Mouse (Mus musculus) mouse trophoblast stem cell (cell line): ENCODE measurements around the gene Sept7.

Source experiments
- in situ Hi-C, 2 experiments: fragments of 300-500 bp; cut with MseI, MboI; formaldehyde crosslinking; loops; 2 replicates in 1 of 2; 3 replicates in 1 of 2; pipeline ENCODE4 v1.15.1; 2025

Sept7 gene

GRCm38 (mm10) chr9:25252759-25253477 lies 679 bp downstream of the Sept7 start:
- in situ Hi-C loops = loop anchor here in 1 of 2 experiments (25.0 kb wide), 1 partner anchor 91 kb away; the partner anchor contains the start of gene Herpud2

GRCm38 (mm10) chr9:25253478-25253824 lies 1.2 kb downstream of the Sept7 start:
- in situ Hi-C loops = loop anchor here in 1 of 2 experiments (25.0 kb wide), 1 partner anchor 91 kb away; the partner anchor contains the start of gene Herpud2

DNA sequence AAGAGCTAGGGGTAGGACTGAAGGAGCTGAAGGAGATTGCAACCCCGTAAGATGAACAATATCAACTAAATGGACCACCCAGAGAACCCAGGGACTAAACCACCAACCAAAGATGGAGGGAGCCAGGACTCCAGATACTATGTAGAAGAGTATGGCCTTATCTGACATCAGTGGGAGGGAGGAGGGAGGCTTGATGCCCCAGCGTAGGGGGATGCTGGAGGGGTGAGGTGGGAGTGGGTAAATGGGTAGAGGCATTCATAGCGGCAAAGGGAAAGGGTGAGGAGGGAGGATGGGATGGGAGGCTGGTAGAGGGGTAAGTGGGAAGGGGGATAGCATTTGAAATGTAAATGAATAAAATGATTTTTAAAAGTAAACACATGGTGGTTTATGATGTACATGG lies 8.2 kb downstream of the Sept7 start:
- in situ Hi-C loops = loop anchor here in 1 of 2 experiments (25.0 kb wide), 1 partner anchor 98 kb away; the partner anchor contains the start of gene Herpud2

- in situ Hi-C loops = loop anchor here in 1 of 2 experiments (25.0 kb wide), 1 partner anchor 99 kb away; the partner anchor contains the start of gene Herpud2
Measured at GRCm38 (mm10) chr9:25260979-25261378, 8.7 kb downstream of the Sept7 start.

GRCm38 (mm10) chr9:25262087-25262486 lies 9.8 kb downstream of the Sept7 start:
- in situ Hi-C loops = loop anchor here in 1 of 2 experiments (25.0 kb wide), 1 partner anchor 100 kb away; the partner anchor contains the start of gene Herpud2

DNA sequence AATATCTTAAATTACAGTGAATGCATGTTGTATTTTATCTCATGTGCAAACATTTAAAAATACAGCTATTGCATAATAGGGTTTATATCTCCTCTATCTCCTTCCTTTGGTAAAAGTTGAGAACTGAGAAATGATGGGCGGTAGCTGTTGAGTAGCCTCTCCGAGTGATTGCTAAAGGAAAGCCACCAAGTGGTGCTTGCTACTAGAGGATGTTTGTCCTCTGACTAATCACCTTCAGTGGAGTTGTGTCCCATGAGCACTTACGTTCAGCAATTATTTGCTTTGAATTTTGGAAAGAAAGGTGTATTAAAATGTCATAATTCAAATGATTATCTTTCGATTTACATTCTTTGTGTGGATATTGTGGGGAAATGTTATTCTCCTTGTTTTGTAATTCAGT lies 13.6 kb downstream of the Sept7 start:
- in situ Hi-C loops = loop anchor here in 1 of 2 experiments (25.0 kb wide), 1 partner anchor 103 kb away; the partner anchor contains the start of gene Herpud2

- in situ Hi-C loops = loop anchor here in 1 of 2 experiments (25.0 kb wide), 1 partner anchor 105 kb away; the partner anchor contains the start of gene Herpud2
Measured at GRCm38 (mm10) chr9:25267133-25267532, 14.9 kb downstream of the Sept7 start.

DNA sequence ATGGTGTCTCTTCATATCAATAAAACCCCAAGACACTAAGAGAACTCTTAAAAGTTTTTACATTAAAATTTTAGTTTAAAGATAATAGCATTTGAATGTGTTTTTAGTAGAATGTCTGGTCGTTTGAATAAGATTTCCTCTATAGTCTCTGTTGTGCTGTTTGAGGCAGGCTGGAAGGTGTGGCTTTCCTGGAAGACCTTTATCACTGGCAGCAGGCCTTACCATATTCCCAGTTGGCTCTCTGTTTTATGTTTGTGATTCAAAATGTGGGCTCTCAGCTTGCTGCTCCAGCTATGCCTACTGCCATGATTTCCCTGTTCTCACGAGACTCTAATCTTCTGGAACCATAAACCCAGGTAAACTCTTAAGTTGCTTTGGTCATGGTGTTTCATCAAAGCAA lies 15.3 kb downstream of the Sept7 start:
- in situ Hi-C loops = loop anchor here in 1 of 2 experiments (25.0 kb wide), 1 partner anchor 105 kb away; the partner anchor contains the start of gene Herpud2

DNA sequence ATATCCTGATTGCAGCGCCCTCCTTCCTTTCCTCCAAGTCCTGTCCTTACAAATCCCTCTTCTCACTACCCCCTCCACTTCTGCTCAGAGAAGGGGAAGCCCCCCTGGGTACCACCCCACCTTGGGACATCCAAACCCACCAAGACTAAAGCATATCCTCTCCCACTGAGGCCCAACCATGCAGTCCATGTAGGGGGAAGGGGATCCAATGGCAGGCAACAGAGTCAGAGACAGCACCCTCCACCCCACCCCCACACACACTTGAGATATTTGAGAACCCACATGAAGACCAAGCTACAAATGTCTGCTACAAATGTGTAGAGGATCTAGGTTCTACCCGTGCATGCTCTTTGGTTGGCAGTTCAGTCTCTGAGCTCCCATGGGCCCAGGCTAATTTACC lies 19.7 kb downstream of the Sept7 start:
- in situ Hi-C loops = loop anchor here in 1 of 2 experiments (25.0 kb wide), 1 partner anchor 110 kb away; the partner anchor contains the start of gene Herpud2

DNA sequence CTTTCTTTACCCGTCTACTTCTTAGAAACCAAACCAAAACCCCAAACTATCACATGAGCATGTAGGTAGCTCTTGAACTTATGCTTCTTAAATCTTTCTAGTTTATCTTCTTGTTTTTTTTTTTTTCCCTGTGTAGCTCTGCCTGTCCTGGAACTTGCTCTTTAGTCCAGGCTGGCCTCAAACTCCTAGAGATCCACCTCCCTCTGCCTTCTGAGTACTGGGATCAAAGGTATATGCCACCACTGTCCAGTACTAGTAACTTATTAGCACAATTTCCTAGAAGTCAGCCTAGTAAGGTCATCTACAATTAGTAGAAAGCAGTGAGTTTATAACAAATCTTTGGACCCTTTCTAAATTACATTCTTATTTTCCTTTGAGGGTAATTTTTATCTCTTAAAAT lies 37.6 kb downstream of the Sept7 start:
- in situ Hi-C loops = no loop called here

DNA sequence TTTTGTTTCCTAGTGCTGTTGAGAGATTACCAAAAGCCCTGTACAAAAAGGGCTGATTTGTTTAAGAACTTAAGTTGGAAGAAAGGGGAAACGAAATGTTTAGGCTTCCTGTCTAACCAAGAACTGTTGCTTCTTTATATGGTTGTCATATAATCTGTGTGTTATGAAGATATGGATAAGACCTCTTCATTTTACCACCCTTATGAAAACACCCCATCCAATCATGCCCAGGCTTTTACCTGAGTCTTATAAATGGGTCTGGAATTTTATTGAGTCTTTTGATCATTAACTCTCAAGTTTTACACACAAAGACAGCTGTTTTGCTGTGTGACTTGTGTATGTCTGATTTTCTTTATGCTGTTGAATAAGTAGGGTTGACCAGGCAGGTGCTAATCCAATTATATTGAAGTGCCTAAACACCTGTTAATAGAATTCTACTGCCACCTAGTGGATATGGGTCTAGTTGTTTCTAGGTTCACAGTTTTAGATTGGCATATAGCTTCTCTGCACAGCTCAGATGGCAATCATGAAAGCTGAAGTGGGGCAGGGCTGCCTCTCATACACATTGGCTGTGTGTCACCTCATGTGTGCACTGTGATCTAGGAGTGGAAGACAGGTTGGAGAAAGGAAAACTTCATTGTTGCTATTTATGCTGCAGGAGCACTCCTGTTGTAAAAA lies 57.4 kb downstream of the Sept7 start:
- in situ Hi-C loops = loop anchor here in 1 of 2 experiments (10.0 kb wide), 1 partner anchor 285 kb away; no protein-coding TSS in a partner anchor

- in situ Hi-C loops = loop anchor here in 1 of 2 experiments (10.0 kb wide), 1 partner anchor 280 kb away; no protein-coding TSS in a partner anchor
Measured at GRCm38 (mm10) chr9:25314304-25314703, 62.1 kb downstream of the Sept7 start.

- in situ Hi-C loops = loop anchor here in 1 of 2 experiments (10.0 kb wide), 1 partner anchor 277 kb away; no protein-coding TSS in a partner anchor
Measured at GRCm38 (mm10) chr9:25317827-25318505, 65.7 kb downstream of the Sept7 start.

DNA sequence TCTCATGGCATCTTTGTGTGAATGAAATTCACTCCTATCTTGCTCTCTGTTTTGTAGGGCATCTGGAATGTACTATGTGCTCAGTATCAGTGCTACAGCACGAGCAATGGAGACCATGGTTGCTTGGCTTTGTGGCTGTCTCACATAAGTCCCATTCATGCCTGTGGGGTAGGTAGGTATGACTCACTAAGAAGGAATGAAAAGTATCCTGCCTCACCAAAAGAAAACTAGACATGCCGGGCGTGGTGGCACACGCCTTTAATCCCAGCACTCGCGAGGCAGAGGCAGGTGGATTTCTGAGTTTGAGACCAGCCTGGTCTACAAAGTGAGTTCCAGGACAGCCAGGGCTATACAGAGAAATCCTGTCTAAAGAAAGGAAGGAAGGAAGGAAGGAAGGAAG lies 67.4 kb downstream of the Sept7 start:
- in situ Hi-C loops = loop anchor here (10.0 kb wide), 2 partner anchors 265 to 275 kb away; no protein-coding TSS in a partner anchor

GRCm38 (mm10) chr9:25327727-25328370 lies 75.6 kb downstream of the Sept7 start:
- in situ Hi-C loops = loop anchor here in 1 of 2 experiments (10.0 kb wide), 1 partner anchor 257 kb away; no protein-coding TSS in a partner anchor

GRCm38 (mm10) chr9:25328946-25329723 lies 76.9 kb downstream of the Sept7 start:
- in situ Hi-C loops = loop anchor here in 1 of 2 experiments (10.0 kb wide), 1 partner anchor 256 kb away; no protein-coding TSS in a partner anchor

- in situ Hi-C loops = no loop called here
Measured at GRCm38 (mm10) chr9:25337436-25338198, 85.4 kb downstream of the Sept7 start.

DNA sequence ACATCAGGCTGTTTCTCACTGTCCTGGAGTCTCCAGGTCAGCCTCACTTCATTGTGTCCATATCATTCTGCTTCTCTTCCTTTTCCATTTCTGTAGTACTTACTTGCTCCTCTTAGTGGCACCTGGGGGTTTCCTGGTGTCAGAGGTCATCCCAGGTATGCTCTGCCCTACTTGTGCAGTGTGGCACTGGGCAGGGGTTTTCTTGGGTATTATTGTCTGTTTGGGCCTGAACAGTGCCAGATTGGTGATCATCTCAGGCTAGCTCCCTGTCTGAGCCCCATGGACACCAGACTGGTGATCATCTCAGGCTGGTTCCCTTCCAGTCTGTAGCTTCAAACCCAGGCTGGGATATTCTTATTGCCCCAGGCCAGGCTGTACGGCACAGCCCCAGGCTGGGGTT lies 88.2 kb downstream of the Sept7 start:
- in situ Hi-C loops = no loop called here

DNA sequence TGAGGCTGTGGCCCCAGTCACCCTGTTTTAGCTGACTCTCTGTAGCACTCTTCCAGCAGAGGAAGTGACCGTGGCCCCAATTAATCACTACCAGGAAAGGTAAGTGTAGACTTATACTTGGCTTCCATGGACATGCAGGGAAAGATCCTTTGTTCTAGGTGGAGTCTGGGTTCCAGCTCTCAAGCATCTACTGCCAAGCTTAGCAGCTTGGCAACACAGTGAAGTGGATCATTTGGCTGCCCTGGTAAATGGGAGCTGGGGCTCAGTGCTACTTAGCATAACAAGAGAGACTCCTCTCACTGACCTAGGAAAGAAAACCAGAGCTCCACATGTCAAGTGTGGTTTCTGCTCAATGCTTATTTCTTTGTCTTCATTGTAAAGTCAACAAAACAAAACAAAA lies 101.5 kb downstream of the Sept7 start:
- in situ Hi-C loops = no loop called here
